Mouse (Mus musculus): ENCODE measurements around the gene Creld2.

- TF ChIP-seq CTCF (IDR thresholded peaks at IDR 0.05; ENCODE audit: borderline replicate concordance, insufficient read depth, low read length) (no peak), POLR2A (IDR thresholded peaks at IDR 0.05; ENCODE audit: low read depth, low read length) (no peak)
These were observed 32.2 kb downstream of the Creld2 start for GRCm38 (mm10) chr15:88851507-88852149.
